Mouse (Mus musculus) heart, embryonic 15.5 days (tissue): Measurements from ENCODE around the gene Klhl35. TPM values are rescaled to one million over a fixed set of nuclear protein-coding genes. Genes with fewer than 3 reads are reported as not detected.
"Not testable (repeated sequence)": the region's sequence is repeated elsewhere in the genome, so short reads cannot be mapped to it uniquely, and the experiment has no call there.

Experiments
- ATAC-seq: fragments of 200-750 bp; cut with Nextera tagmentation; replicated peaks from 2 replicates; pipeline ENCODE4 v1.8.0; 2017; ENCODE audit warnings: low read depth, moderate TSS enrichment; ENCODE audit not compliant: insufficient number of reproducible peaks, insufficient read depth, low FRiP score
- H3K27ac ChIP-seq: fragments of 300-500 bp; sonication (generic); 2 replicates; pipeline ENCODE4 v1.5.1; 2015; ENCODE audit warnings: mild to moderate bottlenecking, inconsistent platforms
- H3K27me3 ChIP-seq: fragments of 300-500 bp; sonication (generic); 2 replicates; pipeline ENCODE4 v1.6.1; 2015; ENCODE audit warnings: inconsistent platforms
- H3K36me3 ChIP-seq: fragments of 300-500 bp; sonication (generic); 2 replicates; pipeline ENCODE4 v1.6.1; 2015; ENCODE audit warnings: mild to moderate bottlenecking, inconsistent platforms
- H3K4me1 ChIP-seq: fragments of 300-500 bp; sonication (generic); replicated peaks from 2 replicates; pipeline ENCODE4 v1.6.1; 2015; ENCODE audit warnings: inconsistent platforms
- H3K4me2 ChIP-seq: fragments of 300-500 bp; sonication (generic); 2 replicates; pipeline ENCODE4 v1.6.1; 2015; ENCODE audit warnings: inconsistent platforms, mild to moderate bottlenecking, moderate library complexity
- H3K4me3 ChIP-seq: fragments of 300-500 bp; sonication (generic); 2 replicates; pipeline ENCODE4 v1.5.1; 2015; ENCODE audit warnings: mild to moderate bottlenecking, inconsistent platforms
- H3K9ac ChIP-seq: fragments of 300-500 bp; sonication (generic); 2 replicates; pipeline ENCODE4 v1.6.1; 2015; ENCODE audit warnings: mild to moderate bottlenecking, inconsistent platforms
- H3K9me3 ChIP-seq: fragments of 300-500 bp; sonication (generic); replicated peaks from 2 replicates; pipeline ENCODE4 v1.6.1; 2016; ENCODE audit warnings: inconsistent platforms
- WGBS: fragments of 180-500 bp; shearing (Covaris S2); methylation state at CpG from one replicate; pipeline ENCODE4 v1.1.7; 2015; ENCODE audit warnings: mixed read lengths; 5-methylcytosine and 5-hydroxymethylcytosine counted together
- polyA plus RNA-seq: library from polyadenylated mRNA; unstranded; fragments of >200 nt; fragmentation: Nextera tagmentation; extraction: Ambion mirVana; gene quantifications from 2 replicates; pipeline ENCODE4 v1.2.1, GENCODE M21; 2015

Klhl35 gene
- polyA plus RNA-seq, 1 experiment from 2014 or later: 0.73 TPM

GRCm38 (mm10) chr7:99500655-99501054 is 34.9 kb downstream of the Klhl35 start:
- Histone ChIP-seq H3K9ac (no peak overlapping the region), H3K4me2 (no peak overlapping the region), H3K9me3 (no peaks in the 10 kb centered on the region), H3K27ac (no peak overlapping the region), H3K27me3 (no peaks in the 10 kb centered on the region), H3K4me3 (no peak overlapping the region), H3K36me3 (no peaks in the 10 kb centered on the region), H3K4me1 (peaks cover 3% of the 10 kb centered on the region; the same call in 1 of the 2 replicates)
- no peak for ATAC-seq
- 22% methylated on average over 5 of the region's 5 CpGs for WGBS

GRCm38 (mm10) chr7:99501148-99501547 is 35.3 kb downstream of the Klhl35 start:
- H3K4me3 ChIP-seq: no peak overlapping the region
- no peak for ATAC-seq
- H3K4me2 ChIP-seq: no peak overlapping the region
- 36% methylated on average over 1 of the region's 1 CpGs for WGBS
- no peak overlapping the region for H3K9ac ChIP-seq
- H3K36me3 ChIP-seq: no peaks in the 10 kb centered on the region
- no peaks in the 10 kb centered on the region for H3K27me3 ChIP-seq
- peaks cover 3% of the 10 kb centered on the region; the same call in 1 of the 2 replicates for H3K4me1 ChIP-seq
- no peak overlapping the region for H3K27ac ChIP-seq
- no peaks in the 10 kb centered on the region for H3K9me3 ChIP-seq

- ATAC-seq: no peak
Measured at GRCm38 (mm10) chr7:99504556-99504955, 38.8 kb downstream of the Klhl35 start.

GRCm38 (mm10) chr7:99508187-99508586 is 42.4 kb downstream of the Klhl35 start:
- not testable (repeated sequence) for H3K36me3 ChIP-seq, H3K4me2 ChIP-seq, H3K4me1 ChIP-seq, H3K27ac ChIP-seq, ATAC-seq, H3K27me3 ChIP-seq, H3K9ac ChIP-seq, H3K9me3 ChIP-seq, H3K4me3 ChIP-seq
- 18% methylated on average over 2 of the region's 2 CpGs for WGBS

More at GRCm38 (mm10) chr7:99504556-99504955, 38.8 kb downstream of the Klhl35 start:
- H3K4me3 ChIP-seq: no peak overlapping the region
- no peaks in the 10 kb centered on the region for H3K36me3 ChIP-seq
- no peak overlapping the region for H3K27ac ChIP-seq
- H3K9me3 ChIP-seq: no peaks in the 10 kb centered on the region
- no peak overlapping the region for H3K9ac ChIP-seq
- H3K4me2 ChIP-seq: no peak overlapping the region
- H3K4me1 ChIP-seq: peaks cover 3% of the 10 kb centered on the region; the same call in 1 of the 2 replicates
- H3K27me3 ChIP-seq: no peaks in the 10 kb centered on the region

- no peaks in the 10 kb centered on the region for H3K36me3 ChIP-seq
- H3K4me3 ChIP-seq: no peak overlapping the region
- no peaks in the 10 kb centered on the region for H3K9me3 ChIP-seq
- no peak for ATAC-seq
- H3K4me1 ChIP-seq: peaks cover 6% of the 10 kb centered on the region
- no peak overlapping the region for H3K9ac ChIP-seq
- H3K27me3 ChIP-seq: no peaks in the 10 kb centered on the region
- WGBS: 11% methylated on average over 8 of the region's 8 CpGs
- H3K27ac ChIP-seq: no peak overlapping the region
- H3K4me2 ChIP-seq: no peak overlapping the region
Measured at GRCm38 (mm10) chr7:99510087-99510501, 44.3 kb downstream of the Klhl35 start.

- WGBS: 60% methylated on average over 9 of the region's 9 CpGs
- no peaks in the 10 kb centered on the region for H3K27me3 ChIP-seq
- peaks cover 11% of the 10 kb centered on the region for H3K4me1 ChIP-seq
- no peaks in the 10 kb centered on the region for H3K36me3 ChIP-seq
- H3K27ac ChIP-seq: no peak overlapping the region
- no peaks in the 10 kb centered on the region for H3K9me3 ChIP-seq
- no peak overlapping the region for H3K4me3 ChIP-seq
- ATAC-seq: no peak
- H3K9ac ChIP-seq: no peak overlapping the region
- no peak overlapping the region for H3K4me2 ChIP-seq
Measured at GRCm38 (mm10) chr7:99516092-99516813, 50.4 kb downstream of the Klhl35 start.

- ATAC-seq: no peak
- Histone ChIP-seq H3K36me3 (no peaks in the 10 kb centered on the region), H3K27me3 (no peaks in the 10 kb centered on the region), H3K4me1 (peaks cover 11% of the 10 kb centered on the region), H3K27ac (no peak overlapping the region), H3K4me2 (no peak overlapping the region), H3K4me3 (no peak overlapping the region), H3K9me3 (no peaks in the 10 kb centered on the region), H3K9ac (no peak overlapping the region)
- WGBS: 54% methylated on average over 3 of the region's 3 CpGs
Measured at GRCm38 (mm10) chr7:99516814-99517157, 51.0 kb downstream of the Klhl35 start.

GRCm38 (mm10) chr7:99518954-99519644 is 53.3 kb downstream of the Klhl35 start:
- Histone ChIP-seq H3K27me3 (no peaks in the 10 kb centered on the region), H3K36me3 (no peaks in the 10 kb centered on the region), H3K27ac (no peak overlapping the region), H3K9ac (no peak overlapping the region), H3K4me1 (peaks cover 11% of the 10 kb centered on the region), H3K4me3 (no peak overlapping the region), H3K4me2 (no peak overlapping the region), H3K9me3 (no peaks in the 10 kb centered on the region)
- ATAC-seq: no peak
- 57% methylated on average over 4 of the region's 4 CpGs for WGBS

GRCm38 (mm10) chr7:99523121-99523520 is 57.3 kb downstream of the Klhl35 start:
- no peak for ATAC-seq
- H3K4me3 ChIP-seq: no peak overlapping the region
- 60% methylated on average over 8 of the region's 8 CpGs for WGBS
- H3K27ac ChIP-seq: no peak overlapping the region
- no peaks in the 10 kb centered on the region for H3K4me1 ChIP-seq
- H3K27me3 ChIP-seq: no peaks in the 10 kb centered on the region
- no peak overlapping the region for H3K4me2 ChIP-seq
- no peaks in the 10 kb centered on the region for H3K9me3 ChIP-seq
- H3K9ac ChIP-seq: no peak overlapping the region
- H3K36me3 ChIP-seq: no peaks in the 10 kb centered on the region

Other genes with a start within 250 kb of the Klhl35 start
- 0.70 and 0.74 TPM in 2 replicates for gene Mogat2, start 227.4 kb upstream of the Klhl35 start, polyA plus RNA-seq
- gene Map6, start 198.6 kb upstream of the Klhl35 start, polyA plus RNA-seq: 2.8 and 5.4 TPM in 2 replicates
- gene Serpinh1, start 112.8 kb upstream of the Klhl35 start, polyA plus RNA-seq: 1,031 and 1,221 TPM in 2 replicates
- 20.8 and 26.1 TPM in 2 replicates for gene Gdpd5, start 84.6 kb upstream of the Klhl35 start, polyA plus RNA-seq
- 437 and 490 TPM in 2 replicates for gene Rps3, start 17.7 kb downstream of the Klhl35 start, polyA plus RNA-seq
- gene Arrb1, start 69.5 kb downstream of the Klhl35 start, polyA plus RNA-seq: 4.7 and 8.0 TPM in 2 replicates
- 2.1 and 3.3 TPM in 2 replicates for gene Tpbgl, start 161.1 kb downstream of the Klhl35 start, polyA plus RNA-seq
- gene Slco2b1, start 245.3 kb downstream of the Klhl35 start, polyA plus RNA-seq: 2.0 and 4.0 TPM in 2 replicates